8 mouse cellular contexts compared by ENCODE assay signal in genomic region chr7:39654563-39655286, GRCm38 (mm10).
DNase-seq lines count a peak whose midpoint lies in the region; ATAC-seq lines count a peak whose summit lies in the region.

No protein-coding gene starts in this region.

- H3K9me3 ChIP-seq in heart, embryonic 15.5 days (replicated peaks): no peaks in the 10 kb centered on the region
- H3K9me3 ChIP-seq in hindbrain, embryonic 14.5 days (ENCODE audit: control insufficient read depth, low read length): no peaks in the 10 kb centered on the region
- no peaks in the 10 kb centered on the region for H3K9me3 ChIP-seq in midbrain, embryonic 15.5 days

- 0 out of 2 replicates have a peak overlapping the region, but pooled peaks have one; percentile 20 for H3K27ac ChIP-seq in heart, embryonic 15.5 days
- 0 out of 2 replicates have a peak overlapping the region, but pooled peaks have one; percentile 38 for H3K27ac ChIP-seq in hindbrain, embryonic 14.5 days
- H3K27ac ChIP-seq in midbrain, embryonic 15.5 days: no peak overlapping the region

- ATAC-seq in heart, embryonic 15.5 days (replicated peaks; ENCODE audit: insufficient number of reproducible peaks, insufficient read depth, low FRiP score, low read depth): no peak
- peak; percentile 75 for ATAC-seq in hindbrain, embryonic 14.5 days (ENCODE audit: low FRiP score)
- ATAC-seq in midbrain, embryonic 15.5 days (replicated peaks): peak; percentile 82

- 4% methylated on average over 4 of the region's 4 CpGs for WGBS in heart, embryonic 15.5 days
- 14% methylated on average over 4 of the region's 4 CpGs for WGBS in hindbrain, embryonic 14.5 days
- 18% methylated on average over 4 of the region's 4 CpGs for WGBS in midbrain, embryonic 15.5 days

- H3K4me2 ChIP-seq in heart, embryonic 15.5 days: 0 out of 2 replicates have a peak overlapping the region, but pooled peaks have one; percentile 22
- H3K4me2 ChIP-seq in hindbrain, embryonic 14.5 days (replicated peaks): peak overlapping the region; percentile 42
- peak overlapping the region; percentile 25; the same call in 1 of the 2 replicates for H3K4me2 ChIP-seq in midbrain, embryonic 15.5 days

- no peak overlapping the region for H3K9ac ChIP-seq in heart, embryonic 15.5 days
- no peak overlapping the region for H3K9ac ChIP-seq in hindbrain, embryonic 14.5 days
- no peak overlapping the region for H3K9ac ChIP-seq in midbrain, embryonic 15.5 days

- H3K36me3 ChIP-seq in heart, embryonic 15.5 days: no peaks in the 10 kb centered on the region
- no peaks in the 10 kb centered on the region for H3K36me3 ChIP-seq in hindbrain, embryonic 14.5 days (replicated peaks; ENCODE audit: control insufficient read depth, insufficient read depth)
- H3K36me3 ChIP-seq in midbrain, embryonic 15.5 days (replicated peaks): no peaks in the 10 kb centered on the region

- no peak for DNase-seq in heart, postnatal 4 days
- DNase-seq in brain, adult 2 months (ENCODE audit: low read depth, low spot score): peak; percentile 52
- DNase-seq in hindbrain, embryonic 14.5 days (ENCODE audit: low spot score): peak; percentile 26
- DNase-seq in urinary bladder, postnatal 14 days (ENCODE audit: low spot score): no peak
- no peak for DNase-seq in spleen, postnatal 10 days (ENCODE audit: low spot score in 2 of 2)
- DNase-seq in urinary bladder, postnatal 4 days (ENCODE audit: low spot score in 2 of 2): no peak

- H3K4me1 ChIP-seq in heart, embryonic 15.5 days (replicated peaks): peaks cover 3% of the 10 kb centered on the region; the same call in 1 of the 2 replicates
- peaks cover 9% of the 10 kb centered on the region; the same call in 1 of the 2 replicates for H3K4me1 ChIP-seq in hindbrain, embryonic 14.5 days (replicated peaks; ENCODE audit: control insufficient read depth, insufficient read depth, low read length)
- peaks cover 7% of the 10 kb centered on the region; the same call in 1 of the 2 replicates for H3K4me1 ChIP-seq in midbrain, embryonic 15.5 days

- H3K4me3 ChIP-seq in heart, embryonic 15.5 days: no peak overlapping the region
- no peak overlapping the region for H3K4me3 ChIP-seq in hindbrain, embryonic 14.5 days (replicated peaks; ENCODE audit: low read length)
- H3K4me3 ChIP-seq in midbrain, embryonic 15.5 days: 0 out of 2 replicates have a peak overlapping the region, but pooled peaks have one; percentile 0

- H3K27me3 ChIP-seq in heart, embryonic 15.5 days: no peaks in the 10 kb centered on the region
- H3K27me3 ChIP-seq in hindbrain, embryonic 14.5 days (ENCODE audit: control insufficient read depth, insufficient read depth, low read length): no peaks in the 10 kb centered on the region
- H3K27me3 ChIP-seq in midbrain, embryonic 15.5 days (replicated peaks): no peaks in the 10 kb centered on the region; the same call in 1 of the 2 replicates

Comparison
In these comparisons a context has a peak if more than half of its experiments do, and no peak if none do; other contexts are left out.
1. DNase-seq: peak in brain, adult 2 months (single experiment) and hindbrain, embryonic 14.5 days (single experiment); none in heart, postnatal 4 days (single experiment), urinary bladder, postnatal 14 days (single experiment), spleen, postnatal 10 days (0 of 2) and urinary bladder, postnatal 4 days (0 of 2).
2. Peak in every context shown above with its lines, with median percentiles within 50 percentile points of each other: H3K4me2 ChIP-seq.